Mouse (Mus musculus) urinary bladder, postnatal 36 days (tissue): ENCODE measurements around the gene BC030500.

Experiments used
- DNase-seq, 2 experiments: peaks; one replicate each; pipeline ENCODE4 v3.0.0; 2022; ENCODE audit warnings: low spot score in 2 of 2, mixed read lengths in 1 of 2

The BC030500 gene

DNA sequence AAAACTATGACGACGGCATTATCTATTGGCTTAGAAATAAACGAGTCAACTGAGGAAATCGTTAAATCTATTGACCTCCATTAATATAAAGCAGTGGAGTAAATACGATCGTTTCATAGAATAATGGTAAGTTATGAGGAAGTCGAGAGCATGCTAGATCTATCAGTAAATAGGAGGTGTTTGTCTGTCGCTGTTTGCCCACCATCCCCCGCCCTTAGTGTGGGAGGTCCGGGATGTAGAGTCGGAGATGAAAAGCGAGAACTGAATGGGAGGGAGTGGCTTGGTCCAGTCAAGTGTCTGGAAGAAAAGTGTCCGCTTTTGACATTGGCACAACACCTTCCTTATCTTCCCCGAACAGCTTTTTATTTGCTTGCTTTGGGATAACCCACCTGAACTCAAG lies at the start of gene BC030500:
Gene BC030500 (plus strand): TSS at position 79 of the 400 bp plus-strand sequence.
- DNase-seq = no peak

DNA sequence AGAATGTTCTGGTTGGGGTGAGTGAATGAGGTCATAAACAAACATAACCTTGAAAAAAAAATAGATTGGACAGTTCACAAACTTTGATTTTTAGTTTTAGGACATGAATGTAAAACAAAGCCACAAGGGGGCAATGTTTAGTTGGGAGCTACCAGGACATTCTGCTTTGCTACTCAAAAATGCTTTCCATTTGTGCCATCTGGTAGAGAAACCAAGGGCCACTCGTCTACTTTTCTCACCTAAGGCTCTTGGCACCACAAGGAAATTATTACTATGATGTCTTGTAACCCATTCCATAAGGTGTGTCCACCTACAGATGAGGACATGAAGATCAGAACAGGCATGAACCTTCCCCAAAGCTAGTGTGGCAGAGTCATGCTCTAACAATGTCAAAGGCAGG lies 25.1 kb upstream of the BC030500 start:
- DNase-seq = no peak

DNA sequence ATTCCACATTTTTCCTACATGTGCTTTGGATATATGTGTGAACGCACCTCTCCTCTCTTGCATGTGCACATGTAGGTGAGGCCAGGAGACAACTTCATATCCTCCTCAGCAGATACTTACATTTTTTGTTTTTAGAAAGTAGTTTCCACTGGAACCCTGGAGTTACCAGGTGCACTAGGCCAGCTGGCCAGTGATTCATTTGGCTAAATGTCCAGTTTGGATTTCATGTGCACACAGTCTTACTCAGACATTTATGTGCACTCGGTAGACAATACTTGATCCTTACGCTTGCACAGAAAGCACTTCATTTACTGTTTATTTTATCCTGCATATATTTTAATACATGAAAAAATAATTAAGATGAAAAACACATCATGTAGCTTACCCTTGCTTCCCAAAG lies 21.0 kb upstream of the BC030500 start:
- DNase-seq = no peak

DNA sequence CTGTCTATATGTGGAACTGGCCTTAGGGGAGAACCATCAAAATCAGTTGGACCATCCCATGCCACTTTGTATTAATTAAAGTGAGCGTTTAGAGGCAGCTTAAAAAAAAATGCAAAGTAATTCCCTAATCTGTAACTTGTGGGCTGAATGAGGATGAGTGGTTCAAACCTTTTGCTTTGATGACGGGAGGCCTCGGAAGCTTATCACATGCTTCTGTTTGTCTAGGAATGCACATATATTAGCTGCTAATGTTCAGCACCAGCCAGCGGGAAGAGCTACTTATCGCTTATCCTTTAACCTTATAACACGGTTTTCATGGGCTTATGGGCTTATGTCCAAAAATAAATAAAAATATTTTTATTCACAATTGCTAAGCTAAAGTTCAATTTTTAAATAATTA lies 15.6 kb upstream of the BC030500 start:
- DNase-seq = no peak

DNA sequence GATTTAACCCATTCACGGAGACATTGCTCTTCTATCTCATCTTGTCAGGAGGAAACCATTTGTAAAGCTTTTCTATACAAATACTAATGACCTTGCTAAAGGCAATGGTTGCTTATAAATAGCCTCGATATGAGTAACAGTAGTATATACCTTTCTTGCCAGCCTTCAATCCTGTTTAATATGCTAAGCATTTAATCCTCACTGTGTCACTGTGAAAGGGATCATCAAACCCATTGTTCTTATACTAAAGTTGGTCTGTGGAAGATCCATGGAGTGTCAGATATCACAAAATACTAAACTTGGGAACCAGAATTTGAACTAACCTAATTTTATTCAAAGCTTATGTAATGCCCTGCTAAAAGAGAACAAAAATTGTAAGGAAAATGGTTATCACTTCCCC lies 7.1 kb upstream of the BC030500 start:
- DNase-seq = no peak

DNA sequence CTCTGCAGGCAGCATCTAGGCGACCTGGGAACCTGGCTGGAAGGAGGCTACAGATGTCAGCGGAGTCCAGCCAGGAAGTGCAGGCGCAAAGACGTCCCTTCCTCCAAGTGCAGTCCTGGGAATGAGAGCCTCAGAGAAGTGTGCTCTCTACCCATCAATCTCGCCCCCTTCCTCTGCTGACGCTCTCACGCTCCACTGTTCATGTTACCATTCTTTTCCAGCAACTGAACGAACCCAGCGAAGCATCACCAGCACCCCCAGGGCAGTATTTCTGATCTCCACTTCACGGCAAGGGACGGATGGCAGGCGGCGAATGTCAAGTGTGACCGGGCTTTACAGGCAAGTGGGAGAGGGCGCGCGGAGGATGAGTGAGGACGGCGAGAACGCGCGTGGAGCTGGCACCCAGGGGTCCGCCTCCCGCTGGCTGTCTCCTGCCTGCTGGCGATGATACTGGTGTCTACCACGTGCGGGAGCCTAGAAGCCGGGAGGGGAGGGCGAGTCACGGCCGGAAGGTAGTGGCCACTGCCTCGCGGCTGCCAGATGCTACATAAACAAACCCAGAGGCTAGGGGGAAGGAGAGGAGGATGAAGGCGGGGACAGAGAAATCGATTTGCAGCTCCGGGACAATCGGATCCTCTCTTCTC lies 763 bp downstream of the BC030500 start, which contains the start of gene Galntl6:
Gene Galntl6 (minus strand): TSS at position 445 of the 644 bp plus-strand sequence.
- no peak for DNase-seq

DNA sequence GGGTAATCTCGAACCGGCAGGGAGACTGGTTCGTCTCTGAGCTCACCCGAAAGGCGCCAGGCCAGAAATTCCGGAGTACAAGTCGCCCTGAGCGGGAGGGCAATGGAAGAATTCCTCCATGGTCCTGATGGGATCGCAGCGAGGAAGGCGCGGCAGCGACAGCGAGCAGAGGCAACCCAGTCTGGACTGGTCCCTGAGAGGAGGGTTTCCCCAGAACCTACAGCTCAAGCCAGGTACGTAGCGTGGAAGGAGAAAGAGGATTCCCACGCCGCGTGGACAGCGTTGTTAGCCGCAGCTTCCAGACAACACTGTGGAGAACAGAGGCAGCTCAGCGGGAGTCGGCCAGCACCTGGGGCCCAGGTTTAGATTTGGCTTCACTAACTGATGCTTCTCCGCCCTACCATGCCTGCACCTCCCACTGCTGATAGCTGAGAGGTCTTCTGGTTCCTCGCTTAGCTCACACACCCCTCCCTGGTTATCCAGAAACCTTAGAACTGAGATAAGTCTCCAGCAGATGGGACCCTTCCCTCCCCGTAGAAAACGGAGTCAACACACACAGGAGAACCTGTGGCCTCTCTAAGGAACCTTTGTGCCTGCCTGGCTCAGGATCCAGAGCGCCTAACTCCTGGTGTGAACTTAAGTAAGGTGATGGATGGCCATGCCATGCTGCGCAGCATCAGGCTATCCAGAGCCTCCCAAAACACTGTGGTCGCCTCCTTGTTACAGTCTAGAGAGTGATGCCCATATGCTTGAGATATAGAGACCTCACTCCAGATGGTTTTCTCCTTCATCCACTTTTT lies 1.5 kb downstream of the BC030500 start:
- no peak for DNase-seq

DNA sequence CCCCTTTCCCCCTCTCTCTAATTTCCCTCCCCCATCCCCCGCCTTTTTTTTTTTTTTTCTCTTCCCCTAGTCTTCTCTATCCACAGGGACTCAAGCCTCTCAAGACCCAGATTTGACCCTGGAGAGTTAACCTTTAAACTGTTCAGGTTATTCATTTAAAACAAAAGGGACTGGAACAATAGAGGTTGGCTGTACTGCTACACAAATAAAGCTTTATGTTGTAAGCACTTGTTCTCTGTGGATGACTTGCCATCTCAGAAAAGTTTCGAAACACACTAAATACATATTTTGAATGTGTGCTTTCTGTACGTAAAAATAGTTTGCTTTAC lies 2.0 kb downstream of the BC030500 start:
- DNase-seq = no peak

DNA sequence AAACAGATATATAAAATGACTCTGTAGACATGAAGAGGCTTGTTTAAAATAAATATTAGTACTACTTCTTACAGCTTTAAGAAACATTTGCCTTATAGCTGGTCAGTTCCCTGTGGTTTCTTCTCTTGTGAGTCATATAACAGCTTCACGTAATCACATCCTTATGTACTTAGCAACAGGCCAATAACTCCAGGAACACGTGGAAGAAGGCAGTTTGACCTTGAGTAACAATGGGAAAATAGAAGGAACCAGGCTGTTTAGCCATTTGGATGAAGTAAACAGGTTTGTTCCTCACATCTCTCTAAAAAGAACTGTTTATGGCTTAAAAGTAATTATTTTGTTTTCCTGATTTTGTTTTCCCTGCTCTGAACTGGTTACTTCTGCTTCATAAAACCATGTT lies 3.6 kb downstream of the BC030500 start:
- DNase-seq = no peak

DNA sequence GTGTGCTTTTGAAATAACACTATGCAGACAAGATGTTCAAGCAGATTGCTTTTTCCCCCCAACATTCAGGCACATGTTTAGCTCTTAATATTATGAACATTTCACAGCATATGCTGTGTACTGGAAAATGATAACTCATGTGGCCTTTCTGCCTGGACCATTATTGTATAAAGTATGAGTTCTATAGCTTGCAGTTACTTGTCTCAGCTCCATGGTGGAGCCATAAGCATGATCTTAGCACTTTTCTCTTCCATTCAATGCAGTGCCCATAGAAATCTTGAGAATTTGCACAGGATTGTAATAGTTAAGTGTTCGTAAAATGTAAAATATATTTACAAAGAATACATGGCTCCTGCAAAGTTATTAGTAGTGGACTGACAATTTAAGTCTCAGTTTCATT lies 19.5 kb downstream of the BC030500 start:
- no peak for DNase-seq

DNA sequence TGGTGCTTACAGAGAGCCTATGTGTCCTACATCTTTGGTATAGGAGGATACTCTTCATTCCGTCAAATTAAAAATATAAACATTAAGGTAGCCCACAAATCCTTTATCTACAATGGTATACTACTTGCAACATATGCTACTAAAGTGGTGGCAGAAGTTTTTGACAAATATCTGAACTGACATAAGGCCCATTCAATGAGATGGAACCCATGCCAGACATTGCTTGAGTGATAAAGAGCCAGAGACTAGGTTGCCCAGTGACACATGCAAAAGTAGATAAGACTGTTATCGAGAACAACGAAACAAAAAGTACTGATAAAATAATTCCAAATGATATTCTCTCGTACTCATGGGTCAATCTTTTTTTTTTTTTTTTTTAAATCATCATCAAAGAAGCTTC lies 32.2 kb downstream of the BC030500 start:
- DNase-seq = no peak

DNA sequence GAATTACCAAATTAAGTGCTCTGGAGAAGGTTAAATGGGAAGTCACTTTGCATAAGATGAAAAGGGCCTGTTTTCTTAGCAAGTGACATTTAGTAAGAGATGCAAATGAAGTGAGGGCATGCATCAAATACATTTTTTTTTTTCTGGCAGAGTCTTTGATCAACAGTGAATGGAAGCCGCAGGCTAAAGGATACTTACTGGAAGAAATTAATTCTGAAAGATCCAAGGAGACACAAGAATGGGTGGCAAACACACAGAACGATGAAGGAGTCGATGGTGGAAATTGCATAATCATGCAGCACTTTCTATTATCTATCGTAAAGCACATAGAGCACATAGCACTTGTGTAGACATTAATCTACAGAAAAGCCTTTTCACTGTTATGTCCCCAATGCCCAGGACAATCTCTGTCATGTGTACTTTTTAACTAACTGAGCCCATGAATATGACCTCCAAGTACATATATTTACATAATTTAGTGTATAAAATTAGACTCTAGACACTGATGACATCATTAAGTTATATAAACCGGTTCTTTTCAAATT lies 45.7 kb downstream of the BC030500 start:
- DNase-seq = no peak
